Mouse (Mus musculus) heart, embryonic 13.5 days (tissue): Measurements from ENCODE around the gene Rhobtb3. TPM values are rescaled to one million over a fixed set of nuclear protein-coding genes. Genes with fewer than 3 reads are reported as not detected.

Experiments used
- ATAC-seq: fragments of 200-750 bp; cut with Nextera tagmentation; 2 replicates; pipeline ENCODE4 v1.8.0; 2017; ENCODE audit warnings: moderate TSS enrichment; ENCODE audit not compliant: insufficient number of reproducible peaks, low FRiP score, low TSS enrichment; ENCODE audit errors: extremely low read depth
- H3K27ac ChIP-seq: fragments of 300-500 bp; sonication (generic); replicated peaks from 2 replicates; pipeline ENCODE4 v1.5.1; 2015; ENCODE audit warnings: moderate library complexity, mild to moderate bottlenecking, inconsistent platforms
- H3K27me3 ChIP-seq: fragments of 300-500 bp; sonication (generic); replicated peaks from 2 replicates; pipeline ENCODE4 v1.6.1; 2015; ENCODE audit warnings: mild to moderate bottlenecking, inconsistent platforms
- H3K36me3 ChIP-seq: fragments of 300-500 bp; sonication (generic); 2 replicates; pipeline ENCODE4 v1.6.1; 2015; ENCODE audit warnings: mild to moderate bottlenecking, inconsistent platforms
- H3K4me1 ChIP-seq: fragments of 300-500 bp; sonication (generic); 2 replicates; pipeline ENCODE4 v1.6.1; 2015; ENCODE audit warnings: inconsistent platforms
- H3K4me2 ChIP-seq: fragments of 300-500 bp; sonication (generic); 2 replicates; pipeline ENCODE4 v1.6.1; 2015; ENCODE audit warnings: inconsistent platforms, mild to moderate bottlenecking, moderate library complexity
- H3K4me3 ChIP-seq: fragments of 300-500 bp; sonication (generic); 2 replicates; pipeline ENCODE4 v1.5.1; 2015; ENCODE audit warnings: moderate library complexity, mild to moderate bottlenecking, inconsistent platforms
- H3K9ac ChIP-seq: fragments of 300-500 bp; sonication (generic); 2 replicates; pipeline ENCODE4 v1.6.1; 2015; ENCODE audit warnings: inconsistent platforms, mild to moderate bottlenecking, moderate library complexity
- H3K9me3 ChIP-seq: fragments of 300-500 bp; sonication (generic); 2 replicates; pipeline ENCODE4 v1.6.1; 2016; ENCODE audit warnings: inconsistent platforms
- WGBS: fragments of 180-500 bp; shearing (Covaris S2); methylation state at CpG from one replicate; pipeline ENCODE4 v1.1.7; 2015; ENCODE audit warnings: mixed read lengths; 5-methylcytosine and 5-hydroxymethylcytosine counted together
- polyA plus RNA-seq: library from polyadenylated mRNA; unstranded; fragments of >200 nt; fragmentation: Nextera tagmentation; extraction: Ambion mirVana; gene quantifications from 2 replicates; pipeline ENCODE4 v1.2.1, GENCODE M21; 2015

Rhobtb3 gene
- polyA plus RNA-seq, 1 experiment from 2014 or later = 21.6 TPM

GRCm38 (mm10) chr13:75843993-75844683, 99.6 kb downstream of the Rhobtb3 start:
- Histone ChIP-seq H3K27ac (no peak overlapping the region), H3K9me3 (no peaks in the 10 kb centered on the region), H3K27me3 (no peaks in the 10 kb centered on the region), H3K9ac (no peak overlapping the region), H3K36me3 (peaks cover 19% of the 10 kb centered on the region), H3K4me2 (no peak overlapping the region), H3K4me1 (peaks cover 42% of the 10 kb centered on the region), H3K4me3 (no peak overlapping the region)
- ATAC-seq = no peak
- WGBS = 79% methylated on average over 8 of the region's 8 CpGs

- Histone ChIP-seq H3K9ac (no peak overlapping the region), H3K36me3 (peaks cover 14% of the 10 kb centered on the region), H3K4me1 (peaks cover 46% of the 10 kb centered on the region), H3K27me3 (no peaks in the 10 kb centered on the region), H3K9me3 (no peaks in the 10 kb centered on the region), H3K4me3 (no peak overlapping the region), H3K4me2 (no peak overlapping the region), H3K27ac (no peak overlapping the region)
- no peak for ATAC-seq
- 90% methylated on average over 5 of the region's 5 CpGs for WGBS
These were observed 100.4 kb downstream of the Rhobtb3 start for GRCm38 (mm10) chr13:75843331-75843730.

DNA sequence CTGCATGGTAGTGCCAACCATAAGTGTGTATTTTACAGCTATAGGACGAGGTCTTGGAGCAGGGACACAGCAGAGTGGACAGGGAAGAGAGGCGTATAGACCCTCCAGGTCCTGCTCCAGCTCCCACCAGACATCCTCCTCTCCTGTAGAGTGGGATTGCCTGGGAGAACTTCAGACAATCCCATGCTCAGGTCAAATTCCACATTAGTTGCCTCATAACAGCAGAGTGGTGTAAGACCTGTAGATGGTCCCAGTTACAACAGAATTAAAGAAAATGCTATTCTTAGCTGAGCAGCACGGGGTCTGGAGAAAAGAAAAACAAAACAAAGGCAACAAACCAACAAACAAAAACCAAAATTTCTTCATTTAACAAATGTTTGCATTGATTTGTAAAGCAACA, 101.8 kb downstream of the Rhobtb3 start:
- Histone ChIP-seq H3K4me3 (peak overlapping the region; percentile 77), H3K9ac (peak overlapping the region; percentile 86; the same call in 1 of the 2 replicates)

GRCm38 (mm10) chr13:75840752-75841285, 102.9 kb downstream of the Rhobtb3 start:
- peaks cover 46% of the 10 kb centered on the region for H3K4me1 ChIP-seq
- no peaks in the 10 kb centered on the region for H3K36me3 ChIP-seq
- H3K4me2 ChIP-seq = peak overlapping the region; percentile 78
- peak overlapping the region; percentile 77 for H3K4me3 ChIP-seq
- no peak for ATAC-seq
- H3K27me3 ChIP-seq = no peaks in the 10 kb centered on the region
- H3K27ac ChIP-seq = peak overlapping the region; percentile 95
- no peaks in the 10 kb centered on the region for H3K9me3 ChIP-seq
- WGBS = 33% methylated on average over 6 of the region's 6 CpGs
- H3K9ac ChIP-seq = peak overlapping the region; percentile 86

More for the DNA sequence above, 101.8 kb downstream of the Rhobtb3 start:
- Histone ChIP-seq H3K27ac (no peak overlapping the region), H3K4me1 (peaks cover 46% of the 10 kb centered on the region), H3K36me3 (peaks cover under 1% of the 10 kb centered on the region; the same call in 1 of the 2 replicates), H3K9me3 (no peaks in the 10 kb centered on the region), H3K27me3 (no peaks in the 10 kb centered on the region), H3K4me2 (peak overlapping the region; percentile 78)
- ATAC-seq = no peak
- 71% methylated on average over 3 of the region's 3 CpGs for WGBS

GRCm38 (mm10) chr13:75839719-75840481, 103.8 kb downstream of the Rhobtb3 start, which contains the start of gene Glrx:
Glrx (plus strand) TSS chr13:75839868.
- Histone ChIP-seq H3K27me3 (no peaks in the 10 kb centered on the region), H3K36me3 (no peaks in the 10 kb centered on the region), H3K9ac (peak within 1 kb of the TSS; percentile 86), H3K9me3 (no peaks in the 10 kb centered on the region), H3K4me2 (peak within 1 kb of the TSS; percentile 78), H3K4me3 (peak within 1 kb of the TSS; percentile 77), H3K27ac (peak within 1 kb of the TSS; percentile 95), H3K4me1 (peaks cover 46% of the 10 kb centered on the region)
- peak; percentile 73 for ATAC-seq
- WGBS = 1% methylated on average over 12 of the region's 12 CpGs

- no peak overlapping the region for H3K9ac ChIP-seq
- no peak for ATAC-seq
- H3K36me3 ChIP-seq = no peaks in the 10 kb centered on the region
- H3K4me1 ChIP-seq = peaks cover 43% of the 10 kb centered on the region
- H3K4me2 ChIP-seq = no peak overlapping the region
- no peaks in the 10 kb centered on the region for H3K9me3 ChIP-seq
- no peak overlapping the region for H3K4me3 ChIP-seq
- no peaks in the 10 kb centered on the region for H3K27me3 ChIP-seq
- WGBS = 88% methylated on average over 4 of the region's 4 CpGs
- H3K27ac ChIP-seq = no peak overlapping the region
These were observed 105.2 kb downstream of the Rhobtb3 start for GRCm38 (mm10) chr13:75838506-75838905.

DNA sequence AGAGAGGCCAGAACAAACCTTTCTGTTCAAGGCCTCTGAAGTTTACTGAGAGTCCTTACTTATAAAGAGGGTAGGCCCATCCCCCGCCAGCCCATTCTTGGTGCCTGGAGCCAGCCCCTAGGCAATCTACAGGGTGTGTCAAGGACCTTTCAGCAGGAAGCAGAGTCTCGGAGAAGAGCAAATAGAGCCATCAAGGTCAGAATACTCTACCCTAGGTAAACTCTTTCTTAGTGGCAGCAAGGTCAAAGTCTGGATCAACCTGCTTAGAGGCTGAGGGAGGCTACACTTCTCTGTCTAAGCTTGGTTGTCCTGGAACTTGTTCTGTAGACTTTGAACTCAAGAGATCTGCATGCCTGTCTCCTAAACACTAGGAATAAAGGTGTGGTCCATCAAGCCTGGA, 108.3 kb downstream of the Rhobtb3 start:
- Histone ChIP-seq H3K27me3 (no peaks in the 10 kb centered on the region), H3K9ac (no peak overlapping the region), H3K27ac (no peak overlapping the region), H3K36me3 (no peaks in the 10 kb centered on the region), H3K4me3 (no peak overlapping the region), H3K4me2 (no peak overlapping the region), H3K9me3 (no peaks in the 10 kb centered on the region), H3K4me1 (peaks cover 19% of the 10 kb centered on the region)
- ATAC-seq = no peak
- 51% methylated on average over 2 of the region's 2 CpGs for WGBS

DNA sequence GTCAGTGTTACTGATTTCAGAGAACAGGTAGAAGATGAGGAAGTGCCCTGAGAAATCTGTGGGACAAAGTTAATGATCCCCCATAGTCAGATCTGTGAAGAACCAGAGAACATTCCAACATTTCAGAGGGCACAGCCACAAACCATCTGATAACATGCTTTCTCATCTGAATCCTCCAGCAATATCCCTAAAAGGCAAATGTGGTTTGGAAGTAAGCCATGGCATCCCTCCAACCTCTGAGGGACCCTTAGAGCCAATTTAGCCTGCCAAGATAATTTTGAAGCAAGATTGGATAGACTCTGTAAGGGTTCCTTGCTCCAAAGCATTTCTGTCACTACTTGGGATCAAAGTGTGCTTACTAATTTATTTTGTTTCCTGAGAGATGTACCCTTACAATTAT, 110.2 kb downstream of the Rhobtb3 start:
- H3K36me3 ChIP-seq = no peaks in the 10 kb centered on the region
- no peaks in the 10 kb centered on the region for H3K9me3 ChIP-seq
- H3K4me3 ChIP-seq = no peak overlapping the region
- H3K27ac ChIP-seq = no peak overlapping the region
- no peaks in the 10 kb centered on the region for H3K27me3 ChIP-seq
- H3K4me2 ChIP-seq = no peak overlapping the region
- H3K9ac ChIP-seq = no peak overlapping the region
- H3K4me1 ChIP-seq = peaks cover 10% of the 10 kb centered on the region; the same call in 1 of the 2 replicates
- ATAC-seq = no peak

DNA sequence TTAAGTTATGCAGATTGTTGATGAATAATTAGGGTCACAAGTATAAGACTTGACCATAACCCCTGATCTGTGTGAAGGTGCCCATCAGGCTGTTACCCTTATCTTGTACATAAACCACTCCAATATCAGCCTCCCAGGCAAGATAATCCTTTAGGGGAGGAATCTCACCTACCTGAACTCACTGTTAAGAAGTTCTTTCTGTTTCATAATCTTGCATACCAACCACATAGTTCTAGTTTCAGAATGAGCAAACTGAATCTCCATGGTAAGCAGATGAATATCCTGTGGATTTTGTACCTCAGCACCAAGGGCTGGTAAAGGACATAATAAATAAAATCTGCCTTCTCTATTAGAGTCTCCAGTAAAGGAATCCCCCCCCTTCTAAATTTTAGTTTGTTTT, 111.0 kb downstream of the Rhobtb3 start:
- no peak for ATAC-seq
- Histone ChIP-seq H3K4me3 (no peak overlapping the region), H3K27me3 (no peaks in the 10 kb centered on the region), H3K9ac (no peak overlapping the region), H3K9me3 (no peaks in the 10 kb centered on the region), H3K4me1 (peaks cover 10% of the 10 kb centered on the region; the same call in 1 of the 2 replicates), H3K4me2 (no peak overlapping the region), H3K27ac (no peak overlapping the region), H3K36me3 (no peaks in the 10 kb centered on the region)

DNA sequence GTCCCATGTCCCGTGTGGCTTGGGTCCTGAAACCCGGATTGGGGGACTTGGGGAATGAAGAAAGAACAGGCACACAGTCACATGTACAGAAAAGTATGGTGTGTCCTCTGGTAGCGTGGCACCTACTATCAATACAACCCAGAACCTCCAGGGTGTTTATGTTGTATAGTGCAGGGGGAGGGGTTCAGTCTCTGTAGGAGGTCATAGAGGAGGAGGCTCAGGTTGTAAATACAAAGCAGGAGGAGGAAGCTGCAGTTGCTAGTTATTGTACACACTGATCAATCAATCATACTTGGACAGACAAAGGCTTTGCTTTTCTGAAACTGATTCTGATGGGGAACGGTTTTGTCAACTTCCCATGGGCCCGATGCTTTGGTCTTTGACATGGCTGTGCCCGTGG, 112.0 kb downstream of the Rhobtb3 start:
- H3K27ac ChIP-seq = no peak overlapping the region
- no peaks in the 10 kb centered on the region for H3K9me3 ChIP-seq
- H3K4me3 ChIP-seq = no peak overlapping the region
- ATAC-seq = no peak
- H3K4me1 ChIP-seq = peaks cover 10% of the 10 kb centered on the region; the same call in 1 of the 2 replicates
- no peaks in the 10 kb centered on the region for H3K36me3 ChIP-seq
- no peaks in the 10 kb centered on the region for H3K27me3 ChIP-seq
- H3K4me2 ChIP-seq = no peak overlapping the region
- 79% methylated on average over 6 of the region's 6 CpGs for WGBS
- H3K9ac ChIP-seq = no peak overlapping the region

DNA sequence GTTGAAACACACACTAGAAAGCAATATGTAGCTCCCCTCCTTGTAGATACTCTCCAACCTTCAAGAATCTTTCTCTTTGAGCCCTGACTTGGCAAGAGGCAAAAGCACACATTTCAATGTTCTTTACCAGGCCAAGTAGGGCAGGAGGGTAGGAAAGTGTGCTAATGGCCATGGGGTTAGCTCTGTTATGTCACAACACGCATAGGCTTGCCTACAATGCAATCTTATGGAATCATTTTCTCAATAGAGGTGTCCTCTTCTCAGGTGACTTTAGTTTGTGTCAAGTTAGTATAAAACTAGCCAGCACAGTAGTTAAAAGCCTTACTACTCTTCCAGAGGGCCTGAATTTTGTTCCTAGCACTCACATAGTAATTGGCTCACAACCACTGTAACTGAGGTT, 113.0 kb downstream of the Rhobtb3 start:
- Histone ChIP-seq H3K9ac (no peak overlapping the region), H3K9me3 (no peaks in the 10 kb centered on the region)
- ATAC-seq = no peak

More for the DNA sequence above, 113.0 kb downstream of the Rhobtb3 start:
- no peaks in the 10 kb centered on the region for H3K36me3 ChIP-seq
- 84% methylated on average over 1 of the region's 1 CpGs for WGBS
- H3K4me2 ChIP-seq = no peak overlapping the region
- H3K4me3 ChIP-seq = no peak overlapping the region
- peaks cover 10% of the 10 kb centered on the region; the same call in 1 of the 2 replicates for H3K4me1 ChIP-seq
- no peaks in the 10 kb centered on the region for H3K27me3 ChIP-seq
- no peak overlapping the region for H3K27ac ChIP-seq
